Mouse (Mus musculus) lung, postnatal 0 days (tissue): ENCODE data around the gene Jazf1. TPM values are rescaled to one million over a fixed set of nuclear protein-coding genes. Genes with fewer than 3 reads are reported as not detected.

Experiments
- ATAC-seq: fragments of 200-750 bp; cut with Nextera tagmentation; 2 replicates; pipeline ENCODE4 v1.8.0; 2017; ENCODE audit warnings: moderate library complexity
- DNase-seq: peaks from one replicate; pipeline ENCODE4 v3.0.0-alpha.2; 2016; ENCODE audit warnings: low spot score
- H3K27ac ChIP-seq: fragments of 300-500 bp; sonication (generic); 2 replicates; pipeline ENCODE4 v1.5.1; 2014; ENCODE audit warnings: antibody characterized with exemption, mild to moderate bottlenecking, low read length, mixed read lengths
- H3K27me3 ChIP-seq: fragments of 300-500 bp; sonication (generic); replicated peaks from 2 replicates; pipeline ENCODE4 v1.6.1; 2014; ENCODE audit warnings: low read length, mixed read lengths; ENCODE audit not compliant: insufficient read depth
- H3K36me3 ChIP-seq: fragments of 300-500 bp; sonication (generic); 2 replicates; pipeline ENCODE4 v1.6.1; 2014; ENCODE audit warnings: low read length, mixed read lengths; ENCODE audit not compliant: insufficient read depth
- H3K4me1 ChIP-seq: fragments of 300-500 bp; sonication (generic); 2 replicates; pipeline ENCODE4 v1.6.1; 2014; ENCODE audit warnings: antibody characterized with exemption, low read depth, low read length, mixed read lengths; ENCODE audit not compliant: insufficient read depth
- H3K4me2 ChIP-seq: fragments of 300-500 bp; sonication (generic); replicated peaks from 2 replicates; pipeline ENCODE4 v1.6.1; 2014; ENCODE audit warnings: low read depth, mild to moderate bottlenecking, low read length, moderate library complexity, mixed read lengths
- H3K4me3 ChIP-seq: fragments of 300-500 bp; sonication (generic); 2 replicates; pipeline ENCODE4 v1.5.1; 2014; ENCODE audit warnings: low read depth, low read length
- H3K9ac ChIP-seq: fragments of 300-500 bp; sonication (generic); replicated peaks from 2 replicates; pipeline ENCODE4 v1.6.1; 2014; ENCODE audit warnings: low read depth, mild to moderate bottlenecking
- H3K9me3 ChIP-seq: fragments of 300-500 bp; sonication (generic); 2 replicates; pipeline ENCODE4 v1.6.1; 2016; ENCODE audit warnings: low read length, mixed read lengths
- CTCF ChIP-seq: IDR thresholded peaks from 2 replicates; pipeline ENCODE4 v1.5.1; 2016; ENCODE audit warnings: antibody characterized with exemption, mild to moderate bottlenecking
- EP300 ChIP-seq: IDR thresholded peaks from 2 replicates; pipeline ENCODE4 v1.6.1; 2016; ENCODE audit warnings: antibody characterized with exemption, mild to moderate bottlenecking, control low read depth
- WGBS: fragments of 180-500 bp; shearing (Covaris S2); extraction: QIAGEN DNeasy Blood & Tissue Kit; methylation state at CpG from one replicate; pipeline ENCODE4 v1.1.7; 2014; 5-methylcytosine and 5-hydroxymethylcytosine counted together
- polyA plus RNA-seq: library from polyadenylated mRNA; unstranded; fragments of >200 nt; fragmentation: Nextera tagmentation; extraction: Ambion mirVana; gene quantifications from 2 replicates; pipeline ENCODE4 v1.2.1, GENCODE M21; 2015

The Jazf1 gene
- polyA plus RNA-seq, 1 experiment from 2014 or later, result 3.9 TPM

DNA sequence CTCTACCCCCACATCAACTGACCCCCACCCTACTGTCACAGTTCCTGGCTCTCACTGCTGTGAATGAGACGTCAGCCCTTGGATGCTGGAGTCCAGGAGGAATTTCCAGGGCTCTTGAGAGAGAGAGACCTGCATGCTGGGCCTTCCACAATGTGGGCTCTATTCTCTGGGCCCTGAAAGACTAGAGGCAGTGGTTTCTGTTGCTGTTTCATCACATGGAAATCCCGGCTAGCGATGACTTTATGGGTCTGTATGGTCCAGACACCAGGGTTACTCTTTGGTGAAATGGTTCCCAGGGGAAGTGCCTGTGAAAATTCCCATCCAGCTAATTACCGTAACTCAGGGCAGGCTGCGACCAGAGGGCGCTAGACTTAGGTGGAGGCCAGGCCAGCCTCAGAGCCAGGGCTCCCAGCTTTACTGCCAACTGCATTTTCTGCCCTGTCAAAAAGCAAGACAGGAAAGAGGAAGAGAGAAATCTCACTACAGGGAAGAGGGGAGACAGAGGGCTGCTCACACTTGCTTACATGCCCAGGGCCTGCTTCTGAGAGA is 271.1 kb downstream of the Jazf1 start:
- Histone ChIP-seq H3K9ac (no peak overlapping the region), H3K36me3 (no peaks in the 10 kb centered on the region), H3K27ac (no peak overlapping the region), H3K27me3 (no peaks in the 10 kb centered on the region), H3K4me3 (no peak overlapping the region), H3K4me1 (0 out of 2 replicates have a peak, but pooled peaks cover 5% of the 10 kb centered on the region), H3K4me2 (no peak overlapping the region), H3K9me3 (no peaks in the 10 kb centered on the region)
- TF ChIP-seq EP300, result no peak
- peak; percentile 53 for TF ChIP-seq CTCF
- 57% methylated on average over 6 of the region's 6 CpGs for WGBS
- DNase-seq (no peak), ATAC-seq (no peak)

GRCm38 (mm10) chr6:52796691-52797090 is 271.7 kb downstream of the Jazf1 start:
- DNase-seq (no peak), ATAC-seq (no peak)
- H3K9ac ChIP-seq, result no peak overlapping the region
- WGBS, result 64% methylated on average over 1 of the region's 1 CpGs
- no peak overlapping the region for H3K4me2 ChIP-seq
- H3K4me3 ChIP-seq, result no peak overlapping the region
- H3K27me3 ChIP-seq, result no peaks in the 10 kb centered on the region
- H3K27ac ChIP-seq, result peak overlapping the region; percentile 55; the same call in 1 of the 2 replicates
- no peaks in the 10 kb centered on the region for H3K9me3 ChIP-seq
- no peaks in the 10 kb centered on the region for H3K36me3 ChIP-seq
- no peak for TF ChIP-seq CTCF
- no peak for TF ChIP-seq EP300
- H3K4me1 ChIP-seq, result 0 out of 2 replicates have a peak, but pooled peaks cover 5% of the 10 kb centered on the region

DNA sequence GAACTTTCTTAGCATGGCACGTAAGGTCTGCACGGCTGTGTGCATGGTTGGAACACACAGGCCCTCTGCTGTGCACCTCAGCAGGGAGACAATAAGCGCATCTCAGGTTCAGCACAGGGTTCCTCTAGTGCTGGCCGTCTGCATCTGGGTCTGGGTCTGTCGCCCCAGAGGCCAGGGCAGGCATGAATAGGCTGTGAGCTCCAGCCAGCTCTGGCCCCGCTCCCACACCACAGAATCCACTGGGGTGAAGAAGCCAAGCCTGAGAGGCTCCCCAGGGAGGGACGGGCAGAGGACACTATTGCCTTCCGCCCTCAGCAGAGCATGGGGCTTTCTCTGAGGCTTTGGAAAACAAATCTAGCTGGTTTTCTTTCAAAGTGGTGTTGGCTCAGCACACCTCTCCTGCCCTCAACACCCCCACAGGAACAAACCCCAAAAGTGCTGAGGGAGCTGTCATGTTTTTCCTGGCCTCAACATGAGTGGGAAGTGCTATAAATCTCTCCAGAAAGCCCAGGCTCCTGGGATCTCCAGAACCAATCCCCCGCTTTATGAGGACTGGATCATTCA is 272.3 kb downstream of the Jazf1 start:
- Histone ChIP-seq H3K9me3 (no peaks in the 10 kb centered on the region), H3K4me1 (0 out of 2 replicates have a peak, but pooled peaks cover 5% of the 10 kb centered on the region), H3K4me2 (no peak overlapping the region), H3K4me3 (no peak overlapping the region), H3K27me3 (no peaks in the 10 kb centered on the region), H3K27ac (peak overlapping the region; percentile 55), H3K36me3 (no peaks in the 10 kb centered on the region), H3K9ac (no peak overlapping the region)
- WGBS, result 72% methylated on average over 9 of the region's 9 CpGs
- TF ChIP-seq EP300 (no peak), CTCF (no peak)
- DNase-seq (no peak), ATAC-seq (no peak)

DNA sequence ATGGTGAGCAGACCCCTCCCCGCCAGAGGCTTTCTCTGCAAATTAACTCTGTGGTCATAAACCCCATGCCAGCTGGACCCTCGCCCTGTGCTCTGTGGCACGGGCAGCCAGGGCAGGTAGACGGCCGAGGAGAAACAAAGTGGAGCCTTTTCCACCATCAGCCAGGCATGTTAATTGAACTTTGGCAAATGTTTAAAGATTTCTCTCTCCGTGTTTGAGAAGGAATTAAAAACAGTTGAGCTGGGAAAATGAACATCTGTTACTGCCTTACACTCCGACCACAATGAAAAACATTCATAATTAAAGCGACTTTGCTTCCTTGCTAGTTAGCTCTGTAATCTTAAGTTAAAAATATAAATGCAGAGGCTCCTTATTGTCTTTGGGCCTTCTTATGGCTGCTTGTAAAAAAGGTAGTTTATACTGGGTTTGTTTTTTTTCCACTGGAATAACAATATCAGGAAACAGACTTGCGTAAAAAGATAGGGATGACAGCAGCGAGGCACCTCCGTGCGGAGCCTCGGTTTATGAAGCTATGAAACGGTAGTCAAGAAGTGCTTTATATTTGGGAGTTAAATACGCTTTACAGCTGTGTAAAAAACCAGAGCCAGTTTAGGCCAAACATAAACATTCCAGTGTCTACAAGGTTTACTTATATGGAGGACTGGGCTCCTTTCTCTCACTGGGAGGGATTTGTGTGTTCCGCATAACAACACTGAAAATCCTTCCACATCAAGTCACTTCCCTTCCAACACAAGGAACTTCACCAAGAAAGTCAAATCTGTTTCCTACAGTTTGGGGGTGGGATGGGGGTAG is 273.2 kb downstream of the Jazf1 start:
- H3K4me3 ChIP-seq, result no peak overlapping the region
- H3K27me3 ChIP-seq, result no peaks in the 10 kb centered on the region
- 49% methylated on average over 16 of the region's 16 CpGs for WGBS
- H3K36me3 ChIP-seq, result no peaks in the 10 kb centered on the region
- TF ChIP-seq CTCF (no peak), EP300 (peak; percentile 94)
- DNase-seq (peak; percentile 50), ATAC-seq (no peak)
- H3K9me3 ChIP-seq, result no peaks in the 10 kb centered on the region
- peak overlapping the region; percentile 55 for H3K27ac ChIP-seq
- no peak overlapping the region for H3K4me2 ChIP-seq
- H3K4me1 ChIP-seq, result 0 out of 2 replicates have a peak, but pooled peaks cover 7% of the 10 kb centered on the region
- H3K9ac ChIP-seq, result no peak overlapping the region

- 45% methylated on average over 3 of the region's 3 CpGs for WGBS
These were observed 276.0 kb downstream of the Jazf1 start for GRCm38 (mm10) chr6:52792455-52792854.

GRCm38 (mm10) chr6:52790781-52791180 is 277.6 kb downstream of the Jazf1 start:
- H3K27me3 ChIP-seq, result no peaks in the 10 kb centered on the region
- no peak overlapping the region for H3K4me2 ChIP-seq
- TF ChIP-seq CTCF, result no peak
- TF ChIP-seq EP300, result no peak
- H3K4me1 ChIP-seq, result 0 out of 2 replicates have a peak, but pooled peaks cover 10% of the 10 kb centered on the region
- H3K27ac ChIP-seq, result no peak overlapping the region
- no peak for DNase-seq
- no peaks in the 10 kb centered on the region for H3K36me3 ChIP-seq
- 68% methylated on average over 4 of the region's 4 CpGs for WGBS
- no peak overlapping the region for H3K9ac ChIP-seq
- H3K9me3 ChIP-seq, result no peaks in the 10 kb centered on the region
- ATAC-seq, result no peak
- no peak overlapping the region for H3K4me3 ChIP-seq

More at GRCm38 (mm10) chr6:52792455-52792854, 276.0 kb downstream of the Jazf1 start:
- H3K9ac ChIP-seq, result no peak overlapping the region
- DNase-seq, result peak; percentile 69
- H3K27ac ChIP-seq, result no peak overlapping the region
- peak; percentile 85 for ATAC-seq
- no peaks in the 10 kb centered on the region for H3K36me3 ChIP-seq
- 0 out of 2 replicates have a peak, but pooled peaks cover 10% of the 10 kb centered on the region for H3K4me1 ChIP-seq
- TF ChIP-seq EP300 (peak; percentile 99), CTCF (no peak)
- no peak overlapping the region for H3K4me2 ChIP-seq
- no peaks in the 10 kb centered on the region for H3K9me3 ChIP-seq
- H3K4me3 ChIP-seq, result no peak overlapping the region
- no peaks in the 10 kb centered on the region for H3K27me3 ChIP-seq
